Mouse (Mus musculus) limb, embryonic 15.5 days (tissue): ENCODE results near the gene Prss32. TPM values are rescaled to one million over a fixed set of nuclear protein-coding genes. Genes with fewer than 3 reads are reported as not detected.

Experiments used
- ATAC-seq: fragments of 200-750 bp; cut with Nextera tagmentation; 2 replicates; pipeline ENCODE4 v1.8.0; 2017; ENCODE audit warnings: low read depth, moderate TSS enrichment; ENCODE audit not compliant: insufficient number of reproducible peaks, low FRiP score, low TSS enrichment
- H3K27ac ChIP-seq: fragments of 300-500 bp; sonication (generic); 2 replicates; pipeline ENCODE4 v1.5.1; 2015; ENCODE audit warnings: moderate library complexity, mild to moderate bottlenecking, inconsistent platforms
- H3K27me3 ChIP-seq: fragments of 300-500 bp; sonication (generic); 2 replicates; pipeline ENCODE4 v1.6.1; 2015; ENCODE audit warnings: inconsistent platforms
- H3K36me3 ChIP-seq: fragments of 300-500 bp; sonication (generic); 2 replicates; pipeline ENCODE4 v1.6.1; 2015; ENCODE audit warnings: inconsistent platforms
- H3K4me1 ChIP-seq: fragments of 300-500 bp; sonication (generic); 2 replicates; pipeline ENCODE4 v1.6.1; 2015; ENCODE audit warnings: inconsistent platforms
- H3K4me2 ChIP-seq: fragments of 300-500 bp; sonication (generic); 2 replicates; pipeline ENCODE4 v1.6.1; 2015; ENCODE audit warnings: mild to moderate bottlenecking, inconsistent platforms
- H3K4me3 ChIP-seq: fragments of 300-500 bp; sonication (generic); 2 replicates; pipeline ENCODE4 v1.5.1; 2015; ENCODE audit warnings: mild to moderate bottlenecking, inconsistent platforms
- H3K9ac ChIP-seq: fragments of 300-500 bp; sonication (generic); 2 replicates; pipeline ENCODE4 v1.6.1; 2015; ENCODE audit warnings: inconsistent platforms
- H3K9me3 ChIP-seq: fragments of 300-500 bp; sonication (generic); 2 replicates; pipeline ENCODE4 v1.6.1; 2016; ENCODE audit warnings: inconsistent platforms
- WGBS: fragments of 180-500 bp; shearing (Covaris S2); methylation state at CpG from one replicate; pipeline ENCODE4 v1.1.7; 2015; 5-methylcytosine and 5-hydroxymethylcytosine counted together
- polyA plus RNA-seq: library from polyadenylated mRNA; unstranded; fragments of >200 nt; fragmentation: Nextera tagmentation; extraction: Ambion mirVana; gene quantifications from 2 replicates; pipeline ENCODE4 v1.2.1, GENCODE M21; 2015

Prss32 gene
- polyA plus RNA-seq, result not detected in 2 replicates

DNA sequence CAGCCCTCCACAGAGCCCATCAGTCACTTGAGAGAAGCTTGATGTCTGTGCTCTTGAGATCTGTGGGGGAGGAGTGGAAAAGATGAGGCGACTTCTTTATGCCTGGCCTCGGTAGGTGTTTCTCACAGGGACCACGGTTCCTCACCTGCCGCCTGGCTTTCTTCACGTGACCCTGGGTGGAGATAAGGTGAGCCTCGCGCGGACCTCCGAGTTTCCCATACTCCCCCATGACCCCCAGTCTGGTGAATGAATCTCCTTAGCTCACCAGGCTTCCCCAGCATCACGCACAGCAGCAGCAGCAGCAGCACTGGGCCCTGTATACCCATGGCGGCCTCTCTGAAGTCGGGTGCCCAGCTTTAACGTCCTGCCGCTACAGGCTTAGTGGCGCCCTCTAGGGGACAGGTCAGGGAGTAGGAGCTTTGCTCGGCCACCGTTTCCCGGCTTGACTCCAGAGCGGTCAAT, at the start of gene Prss32, which contains the start of gene Prss41:
TSS of gene Prss32 (plus strand) at position 44 of the 462 bp plus-strand sequence.
TSS of gene Prss41 (minus strand) at position 361 of the 462 bp plus-strand sequence.
- Histone ChIP-seq H3K9me3 (no peaks in the 10 kb centered on the region), H3K27me3 (no peaks in the 10 kb centered on the region), H3K4me1 (peaks cover 4% of the 10 kb centered on the region; the same call in 1 of the 2 replicates), H3K27ac (no peak within 1 kb of the TSS), H3K4me3 (peak within 1 kb of the TSS; percentile 14; the same call in 1 of the 2 replicates), H3K9ac (no peak within 1 kb of the TSS), H3K4me2 (peak within 1 kb of the TSS; percentile 36), H3K36me3 (no peaks in the 10 kb centered on the region)
- 15% methylated on average over 19 of the region's 19 CpGs for WGBS
- ATAC-seq, result no peak

- H3K27me3 ChIP-seq, result no peaks in the 10 kb centered on the region
- H3K4me2 ChIP-seq, result no peak overlapping the region
- ATAC-seq, result no peak
- 94% methylated on average over 8 of the region's 8 CpGs for WGBS
- no peaks in the 10 kb centered on the region for H3K9me3 ChIP-seq
- no peak overlapping the region for H3K9ac ChIP-seq
- no peak overlapping the region for H3K4me3 ChIP-seq
- H3K27ac ChIP-seq, result no peak overlapping the region
- H3K4me1 ChIP-seq, result peaks cover 10% of the 10 kb centered on the region; the same call in 1 of the 2 replicates
- H3K36me3 ChIP-seq, result no peaks in the 10 kb centered on the region
These were observed 48.3 kb upstream of the Prss32 start for GRCm38 (mm10) chr17:23795323-23795722.

GRCm38 (mm10) chr17:23797316-23797715, 46.3 kb upstream of the Prss32 start:
- no peak for ATAC-seq
- WGBS, result 25% methylated on average over 7 of the region's 7 CpGs

GRCm38 (mm10) chr17:23801627-23802026, 42.0 kb upstream of the Prss32 start:
- H3K36me3 ChIP-seq, result no peaks in the 10 kb centered on the region
- no peak for ATAC-seq
- no peaks in the 10 kb centered on the region for H3K9me3 ChIP-seq
- H3K9ac ChIP-seq, result no peak overlapping the region
- H3K27ac ChIP-seq, result no peak overlapping the region
- H3K4me3 ChIP-seq, result no peak overlapping the region
- H3K4me2 ChIP-seq, result no peak overlapping the region
- peaks cover 20% of the 10 kb centered on the region for H3K4me1 ChIP-seq
- H3K27me3 ChIP-seq, result no peaks in the 10 kb centered on the region
- 91% methylated on average over 10 of the region's 10 CpGs for WGBS

More at GRCm38 (mm10) chr17:23797316-23797715, 46.3 kb upstream of the Prss32 start:
- Histone ChIP-seq H3K9me3 (no peaks in the 10 kb centered on the region), H3K9ac (no peak overlapping the region), H3K27me3 (no peaks in the 10 kb centered on the region), H3K4me3 (no peak overlapping the region), H3K4me2 (no peak overlapping the region), H3K27ac (no peak overlapping the region), H3K4me1 (0 out of 2 replicates have a peak, but pooled peaks cover 1% of the 10 kb centered on the region), H3K36me3 (no peaks in the 10 kb centered on the region)

- Histone ChIP-seq H3K4me2 (peak overlapping the region; percentile 59), H3K36me3 (peaks cover 10% of the 10 kb centered on the region), H3K27ac (peak overlapping the region; percentile 97), H3K9ac (peak overlapping the region; percentile 97), H3K9me3 (no peaks in the 10 kb centered on the region), H3K4me1 (peaks cover 31% of the 10 kb centered on the region), H3K4me3 (peak overlapping the region; percentile 99), H3K27me3 (no peaks in the 10 kb centered on the region)
- under 1% methylated on average over 60 of the region's 60 CpGs for WGBS
- peak; percentile 98 for ATAC-seq
These were observed 40.8 kb upstream of the Prss32 start for GRCm38 (mm10) chr17:23802746-23803365.

DNA sequence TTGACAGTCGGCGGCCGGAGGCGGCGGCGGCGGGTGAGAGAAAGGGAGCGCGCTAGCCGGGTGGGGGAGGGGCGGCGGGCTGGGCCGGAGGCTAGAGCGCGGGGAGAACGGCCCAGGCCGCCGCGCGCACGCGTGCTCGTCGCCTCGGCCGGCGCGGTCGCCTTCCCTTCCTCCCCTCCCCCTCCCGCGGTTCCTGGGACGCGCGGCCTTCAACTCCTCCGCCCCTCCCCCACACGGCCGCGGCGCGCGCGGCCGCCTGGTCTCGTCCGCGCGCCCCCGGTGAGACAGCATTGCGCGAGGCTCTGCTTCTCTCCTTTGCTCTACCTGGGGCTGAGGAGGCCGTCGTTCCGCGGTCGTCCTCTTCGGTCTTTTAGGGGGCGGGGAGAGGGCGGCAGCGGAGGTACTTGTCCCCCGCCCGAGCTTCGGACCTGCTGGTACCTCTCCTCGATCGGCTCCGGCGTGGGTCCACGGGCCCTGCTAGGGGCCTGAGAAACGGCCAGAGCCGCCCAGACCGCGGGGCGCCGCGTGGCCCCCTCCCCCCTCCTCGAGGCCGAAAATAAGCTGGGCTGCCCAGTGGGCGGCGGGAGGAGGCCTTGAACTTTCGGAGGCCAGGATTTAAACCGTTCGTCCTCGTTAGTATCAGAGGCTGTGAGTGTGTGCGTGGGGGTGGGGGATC, 40.2 kb upstream of the Prss32 start:
- peaks cover 16% of the 10 kb centered on the region for H3K36me3 ChIP-seq
- no peaks in the 10 kb centered on the region for H3K27me3 ChIP-seq
- ATAC-seq, result peak; percentile 31
- peaks cover 31% of the 10 kb centered on the region for H3K4me1 ChIP-seq
- peak overlapping the region; percentile 97 for H3K27ac ChIP-seq
- H3K4me3 ChIP-seq, result peak overlapping the region; percentile 99
- H3K9ac ChIP-seq, result peak overlapping the region; percentile 97
- H3K9me3 ChIP-seq, result no peaks in the 10 kb centered on the region
- peak overlapping the region; percentile 59 for H3K4me2 ChIP-seq
- under 1% methylated on average over 70 of the region's 83 CpGs for WGBS

DNA sequence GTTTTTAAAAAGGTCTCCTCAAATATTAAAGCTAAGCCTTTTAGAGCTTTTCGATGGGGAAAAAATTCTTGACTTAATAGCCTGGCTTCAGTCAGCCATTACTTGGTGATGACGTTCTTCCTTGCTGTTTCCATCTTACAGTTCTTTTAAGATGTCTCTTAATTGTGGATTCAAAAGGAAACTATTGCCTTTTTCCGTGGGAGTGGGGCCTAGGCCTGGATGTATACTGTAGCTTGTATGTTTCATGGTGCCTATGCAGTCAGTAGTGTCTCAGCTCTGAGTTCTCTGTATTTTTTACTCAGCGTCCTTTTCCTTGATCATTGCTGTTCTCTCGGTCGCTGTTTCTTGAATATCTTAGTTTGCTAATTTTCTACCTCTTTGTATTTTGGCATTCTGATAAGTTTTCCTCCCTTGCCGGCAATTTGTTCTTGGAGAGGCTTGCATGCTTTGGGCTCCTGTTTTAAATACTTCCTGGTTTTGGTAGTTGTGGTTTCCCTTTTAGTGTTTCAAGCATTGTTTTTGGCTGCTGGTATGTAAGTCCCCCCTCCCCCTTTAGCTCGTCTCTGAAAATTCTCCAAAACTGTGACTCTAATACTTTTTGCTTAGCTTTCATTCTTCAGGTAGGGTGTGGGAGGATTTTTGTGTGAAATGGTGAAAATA, 39.1 kb upstream of the Prss32 start:
- peak overlapping the region; percentile 97 for H3K27ac ChIP-seq
- WGBS, result 1% methylated on average over 8 of the region's 8 CpGs
- peak overlapping the region; percentile 59 for H3K4me2 ChIP-seq
- no peak for ATAC-seq
- H3K4me1 ChIP-seq, result peaks cover 31% of the 10 kb centered on the region
- peak overlapping the region; percentile 99 for H3K4me3 ChIP-seq
- no peaks in the 10 kb centered on the region for H3K9me3 ChIP-seq
- no peaks in the 10 kb centered on the region for H3K27me3 ChIP-seq
- peaks cover 27% of the 10 kb centered on the region for H3K36me3 ChIP-seq
- H3K9ac ChIP-seq, result peak overlapping the region; percentile 97

DNA sequence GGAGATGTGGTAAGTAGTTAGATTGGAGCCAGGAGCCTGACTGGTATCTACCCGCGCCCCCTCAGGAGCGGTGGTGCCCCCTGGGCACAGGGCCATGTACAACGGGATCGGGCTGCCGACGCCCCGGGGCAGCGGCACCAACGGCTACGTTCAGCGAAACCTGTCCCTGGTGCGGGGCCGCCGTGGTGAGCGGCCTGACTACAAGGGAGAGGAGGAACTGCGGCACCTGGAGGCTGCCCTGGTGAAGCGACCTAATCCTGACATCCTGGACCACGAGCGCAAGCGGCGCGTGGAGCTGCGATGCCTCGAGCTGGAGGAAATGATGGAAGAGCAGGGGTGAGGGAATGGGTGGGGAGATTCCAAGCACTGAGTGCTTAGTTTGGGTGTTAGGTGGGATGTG, 36.8 kb upstream of the Prss32 start:
- 62% methylated on average over 25 of the region's 25 CpGs for WGBS

DNA sequence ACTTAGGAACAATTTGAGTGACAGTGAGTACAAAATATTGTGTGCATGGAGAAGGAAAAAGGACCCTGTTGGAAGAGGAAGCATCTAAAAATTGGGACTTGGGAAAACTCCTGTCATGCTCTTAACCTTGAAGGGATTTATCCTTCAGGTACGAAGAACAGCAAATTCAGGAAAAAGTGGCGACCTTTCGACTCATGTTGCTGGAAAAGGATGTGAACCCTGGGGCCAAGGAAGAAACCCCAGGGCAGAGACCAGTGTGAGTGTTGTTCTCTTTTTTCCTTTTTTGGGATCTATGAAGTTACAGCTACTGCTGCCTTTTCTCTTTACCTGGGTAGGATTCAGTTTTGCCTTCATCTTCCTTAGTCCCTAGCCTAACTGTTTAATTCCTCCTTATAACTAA, 35.7 kb upstream of the Prss32 start:
- Histone ChIP-seq H3K9ac (no peak overlapping the region), H3K27me3 (no peaks in the 10 kb centered on the region), H3K9me3 (no peaks in the 10 kb centered on the region), H3K36me3 (peaks cover 55% of the 10 kb centered on the region), H3K4me1 (peaks cover 28% of the 10 kb centered on the region), H3K4me3 (no peak overlapping the region), H3K27ac (no peak overlapping the region), H3K4me2 (no peak overlapping the region)
- 94% methylated on average over 3 of the region's 3 CpGs for WGBS
- ATAC-seq, result no peak

More for the DNA sequence above, 36.8 kb upstream of the Prss32 start:
- H3K4me1 ChIP-seq, result peaks cover 31% of the 10 kb centered on the region
- no peak for ATAC-seq
- peaks cover 46% of the 10 kb centered on the region for H3K36me3 ChIP-seq
- no peak overlapping the region for H3K9ac ChIP-seq
- peak overlapping the region; percentile 27; the same call in 1 of the 2 replicates for H3K27ac ChIP-seq
- no peaks in the 10 kb centered on the region for H3K9me3 ChIP-seq
- no peaks in the 10 kb centered on the region for H3K27me3 ChIP-seq
- peak overlapping the region; percentile 15; the same call in 1 of the 2 replicates for H3K4me3 ChIP-seq
- peak overlapping the region; percentile 19; the same call in 1 of the 2 replicates for H3K4me2 ChIP-seq

- H3K4me3 ChIP-seq, result no peak overlapping the region
- WGBS, result 97% methylated on average over 16 of the region's 16 CpGs
- H3K9ac ChIP-seq, result no peak overlapping the region
- H3K36me3 ChIP-seq, result peaks cover 91% of the 10 kb centered on the region
- no peaks in the 10 kb centered on the region for H3K4me1 ChIP-seq
- no peaks in the 10 kb centered on the region for H3K27me3 ChIP-seq
- H3K4me2 ChIP-seq, result no peak overlapping the region
- no peak overlapping the region for H3K27ac ChIP-seq
- peaks cover 13% of the 10 kb centered on the region for H3K9me3 ChIP-seq
- no peak for ATAC-seq
These were observed 28.0 kb upstream of the Prss32 start for GRCm38 (mm10) chr17:23815641-23816040.

- peaks cover 13% of the 10 kb centered on the region for H3K9me3 ChIP-seq
- no peak overlapping the region for H3K4me2 ChIP-seq
- ATAC-seq, result no peak
- no peak overlapping the region for H3K27ac ChIP-seq
- H3K4me3 ChIP-seq, result no peak overlapping the region
- H3K27me3 ChIP-seq, result no peaks in the 10 kb centered on the region
- H3K4me1 ChIP-seq, result 0 out of 2 replicates have a peak, but pooled peaks cover 2% of the 10 kb centered on the region
- no peak overlapping the region for H3K9ac ChIP-seq
- WGBS, result 98% methylated on average over 8 of the region's 8 CpGs
- peaks cover 98% of the 10 kb centered on the region for H3K36me3 ChIP-seq
These were observed 25.1 kb upstream of the Prss32 start for GRCm38 (mm10) chr17:23818579-23818978.
